Mouse (Mus musculus) left cerebral cortex, adult 11 months (tissue): ENCODE results near the gene Hsp90ab1.

Experiments
- DNase-seq: peaks from one replicate; pipeline ENCODE4 v3.0.0; 2022; ENCODE audit warnings: low spot score

The Hsp90ab1 gene

GRCm38 (mm10) chr17:45557998-45558862, 14.8 kb downstream of the Hsp90ab1 start:
- DNase-seq, result no peak

- no peak for DNase-seq
Measured at GRCm38 (mm10) chr17:45557246-45557824, 15.7 kb downstream of the Hsp90ab1 start.

GRCm38 (mm10) chr17:45556514-45557245, 16.4 kb downstream of the Hsp90ab1 start:
- DNase-seq, result no peak

- DNase-seq, result no peak
Measured at GRCm38 (mm10) chr17:45556107-45556489, 17.0 kb downstream of the Hsp90ab1 start.

- DNase-seq, result peak; percentile 82
Measured at GRCm38 (mm10) chr17:45555452-45556106, 17.5 kb downstream of the Hsp90ab1 start, which contains the start of gene Nfkbie. Nfkbie (plus strand) TSS chr17:45555703.

GRCm38 (mm10) chr17:45554420-45554819, 18.7 kb downstream of the Hsp90ab1 start:
- DNase-seq, result no peak

- DNase-seq, result no peak
Measured at GRCm38 (mm10) chr17:45553065-45553464, 20.0 kb downstream of the Hsp90ab1 start.

GRCm38 (mm10) chr17:45551816-45552451, 21.1 kb downstream of the Hsp90ab1 start:
- peak; percentile 71 for DNase-seq

GRCm38 (mm10) chr17:45551249-45551796, 21.7 kb downstream of the Hsp90ab1 start:
- DNase-seq, result no peak

- DNase-seq, result no peak
Measured at GRCm38 (mm10) chr17:45550253-45550652, 22.8 kb downstream of the Hsp90ab1 start.

GRCm38 (mm10) chr17:45549617-45550181, 23.4 kb downstream of the Hsp90ab1 start, which contains the start of gene Tmem151b:
Tmem151b (minus strand) TSS chr17:45549677.
- no peak for DNase-seq

GRCm38 (mm10) chr17:45548541-45549512, 24.2 kb downstream of the Hsp90ab1 start:
- DNase-seq, result no peak

- no peak for DNase-seq
Measured at GRCm38 (mm10) chr17:45547461-45548190, 25.4 kb downstream of the Hsp90ab1 start.

GRCm38 (mm10) chr17:45546941-45547340, 26.1 kb downstream of the Hsp90ab1 start:
- DNase-seq, result no peak

- no peak for DNase-seq
Measured at GRCm38 (mm10) chr17:45545278-45545961, 27.7 kb downstream of the Hsp90ab1 start.

GRCm38 (mm10) chr17:45544873-45545277, 28.2 kb downstream of the Hsp90ab1 start:
- no peak for DNase-seq

GRCm38 (mm10) chr17:45544001-45544872, 28.8 kb downstream of the Hsp90ab1 start:
- DNase-seq, result no peak
